Mouse (Mus musculus) midbrain, postnatal 0 days (tissue): ENCODE measurements around the gene Tjp2. TPM values are rescaled to one million over a fixed set of nuclear protein-coding genes. Genes with fewer than 3 reads are reported as not detected.

ENCODE experiments used
- ATAC-seq: fragments of 200-750 bp; cut with Nextera tagmentation; 2 replicates; pipeline ENCODE4 v1.8.0; 2017; ENCODE audit warnings: moderate number of reproducible peaks, mild to moderate bottlenecking, moderate TSS enrichment, moderate library complexity; ENCODE audit not compliant: low FRiP score
- DNase-seq: peaks from one replicate; pipeline ENCODE4 v3.0.0-alpha.2; 2015; ENCODE audit warnings: low spot score
- H3K27ac ChIP-seq: fragments of 300-500 bp; sonication (generic); 2 replicates; pipeline ENCODE4 v1.5.1; 2014; ENCODE audit warnings: low read depth, mild to moderate bottlenecking, low read length, mixed read lengths
- H3K27me3 ChIP-seq: fragments of 300-500 bp; sonication (generic); 2 replicates; pipeline ENCODE4 v1.6.1; 2014; ENCODE audit warnings: low read length, control low read depth, mixed read lengths; ENCODE audit not compliant: insufficient read depth
- H3K36me3 ChIP-seq: fragments of 300-500 bp; sonication (generic); 2 replicates; pipeline ENCODE4 v1.6.1; 2014; ENCODE audit warnings: low read length, control low read depth, mixed read lengths; ENCODE audit not compliant: insufficient read depth
- H3K4me1 ChIP-seq: fragments of 300-500 bp; sonication (generic); 2 replicates; pipeline ENCODE4 v1.6.1; 2014; ENCODE audit warnings: mild to moderate bottlenecking, control low read depth, antibody characterized with exemption, low read length, mixed read lengths; ENCODE audit not compliant: insufficient read depth
- H3K4me2 ChIP-seq: fragments of 300-500 bp; sonication (generic); 2 replicates; pipeline ENCODE4 v1.6.1; 2014; ENCODE audit warnings: low read depth, mild to moderate bottlenecking, low read length, mixed read lengths; ENCODE audit not compliant: poor library complexity, severe bottlenecking
- H3K4me3 ChIP-seq: fragments of 300-500 bp; sonication (generic); 2 replicates; pipeline ENCODE4 v1.5.1; 2014; ENCODE audit warnings: low read depth, mild to moderate bottlenecking, low read length, moderate library complexity
- H3K9ac ChIP-seq: fragments of 300-500 bp; sonication (generic); replicated peaks from 2 replicates; pipeline ENCODE4 v1.6.1; 2014; ENCODE audit warnings: mild to moderate bottlenecking, low read length, moderate library complexity, mixed read lengths; ENCODE audit not compliant: poor library complexity, severe bottlenecking
- H3K9me3 ChIP-seq: fragments of 300-500 bp; sonication (generic); 2 replicates; pipeline ENCODE4 v1.6.1; 2016; ENCODE audit warnings: low read length, control low read depth
- CTCF ChIP-seq: IDR thresholded peaks from 2 replicates; pipeline ENCODE4 v1.5.1; 2016; ENCODE audit warnings: antibody characterized with exemption, mild to moderate bottlenecking
- WGBS: fragments of 180-500 bp; shearing (Covaris S2); extraction: QIAGEN DNeasy Blood & Tissue Kit; methylation state at CpG from one replicate; pipeline ENCODE4 v1.1.7; 2014; 5-methylcytosine and 5-hydroxymethylcytosine counted together
- polyA plus RNA-seq: library from polyadenylated mRNA; unstranded; fragments of >200 nt; fragmentation: Nextera tagmentation; extraction: Ambion mirVana; gene quantifications from 2 replicates; pipeline ENCODE4 v1.2.1, GENCODE M21; 2015
- total RNA-seq: library from RNA; depleted of rRNA; stranded (reverse); fragments of >200 nt; gene quantifications from 2 replicates; pipeline ENCODE4 v1.2.3, GENCODE M21; 2014

Gene Tjp2
- total and polyA plus RNA-seq, 2 experiments from 2014 or later: 11.2 to 18.7 TPM

GRCm38 (mm10) chr19:24225305-24225696 lies 471 bp upstream of the Tjp2 start:
- no peaks in the 10 kb centered on the region for H3K4me1 ChIP-seq
- DNase-seq (no peak), ATAC-seq (no peak)
- H3K36me3 ChIP-seq: no peaks in the 10 kb centered on the region
- peak overlapping the region; percentile 36 for H3K4me3 ChIP-seq
- H3K27ac ChIP-seq: no peak overlapping the region
- TF ChIP-seq CTCF: no peak
- WGBS: 2% methylated on average over 17 of the region's 17 CpGs
- no peaks in the 10 kb centered on the region for H3K9me3 ChIP-seq
- peak overlapping the region; percentile 59 for H3K4me2 ChIP-seq
- no peak overlapping the region for H3K9ac ChIP-seq
- H3K27me3 ChIP-seq: peaks cover 12% of the 10 kb centered on the region

- Histone ChIP-seq H3K27me3 (peaks cover 12% of the 10 kb centered on the region), H3K36me3 (no peaks in the 10 kb centered on the region), H3K4me3 (peak overlapping the region; percentile 36; the same call in 1 of the 2 replicates), H3K9ac (peak overlapping the region; percentile 15; the same call in 1 of the 2 replicates), H3K27ac (no peak overlapping the region), H3K4me2 (peak overlapping the region; percentile 59), H3K4me1 (no peaks in the 10 kb centered on the region), H3K9me3 (no peaks in the 10 kb centered on the region)
- WGBS: 23% methylated on average over 11 of the region's 11 CpGs
- no peak for TF ChIP-seq CTCF
- ATAC-seq (no peak), DNase-seq (no peak)
Observed at GRCm38 (mm10) chr19:24223851-24224251, 979 bp downstream of the Tjp2 start.

GRCm38 (mm10) chr19:24221455-24221854 lies 3.4 kb downstream of the Tjp2 start:
- peaks cover 8% of the 10 kb centered on the region for H3K27me3 ChIP-seq
- DNase-seq: no peak
- H3K9me3 ChIP-seq: no peaks in the 10 kb centered on the region
- 88% methylated on average over 4 of the region's 4 CpGs for WGBS
- H3K27ac ChIP-seq: no peak overlapping the region
- H3K4me3 ChIP-seq: no peak overlapping the region
- H3K9ac ChIP-seq: no peak overlapping the region
- ATAC-seq: no peak
- no peak overlapping the region for H3K4me2 ChIP-seq
- H3K4me1 ChIP-seq: no peaks in the 10 kb centered on the region
- no peaks in the 10 kb centered on the region for H3K36me3 ChIP-seq
- TF ChIP-seq CTCF: no peak

GRCm38 (mm10) chr19:24220795-24221445 lies 3.9 kb downstream of the Tjp2 start:
- Histone ChIP-seq H3K27me3 (peaks cover 4% of the 10 kb centered on the region; the same call in 1 of the 2 replicates), H3K9me3 (no peaks in the 10 kb centered on the region), H3K4me3 (no peak overlapping the region), H3K9ac (no peak overlapping the region), H3K4me2 (no peak overlapping the region), H3K27ac (no peak overlapping the region), H3K36me3 (no peaks in the 10 kb centered on the region), H3K4me1 (no peaks in the 10 kb centered on the region)
- no peak for DNase-seq
- ATAC-seq: no peak
- no peak for TF ChIP-seq CTCF
- 21% methylated on average over 14 of the region's 14 CpGs for WGBS

- whole genome bisulfite sequencing: 76% methylated on average over 9 of the region's 9 CpGs
Observed at GRCm38 (mm10) chr19:24219011-24219410, 5.8 kb downstream of the Tjp2 start.

GRCm38 (mm10) chr19:24218291-24218690 lies 6.5 kb downstream of the Tjp2 start:
- 57% methylated on average over 2 of the region's 2 CpGs for WGBS
- Histone ChIP-seq H3K9me3 (no peaks in the 10 kb centered on the region), H3K27ac (no peak overlapping the region), H3K4me2 (no peak overlapping the region), H3K27me3 (no peaks in the 10 kb centered on the region; the same call in 1 of the 2 replicates), H3K4me1 (no peaks in the 10 kb centered on the region), H3K36me3 (no peaks in the 10 kb centered on the region), H3K4me3 (no peak overlapping the region), H3K9ac (no peak overlapping the region)
- no peak for ATAC-seq
- no peak for DNase-seq
- peak; percentile 50 for TF ChIP-seq CTCF

More at GRCm38 (mm10) chr19:24219011-24219410, 5.8 kb downstream of the Tjp2 start:
- Histone ChIP-seq H3K4me3 (no peak overlapping the region), H3K4me2 (no peak overlapping the region), H3K9me3 (no peaks in the 10 kb centered on the region), H3K36me3 (no peaks in the 10 kb centered on the region), H3K4me1 (no peaks in the 10 kb centered on the region), H3K27ac (no peak overlapping the region), H3K9ac (no peak overlapping the region), H3K27me3 (peaks cover 4% of the 10 kb centered on the region; the same call in 1 of the 2 replicates)
- no peak for TF ChIP-seq CTCF
- ATAC-seq (no peak), DNase-seq (no peak)
